Mouse (Mus musculus): ENCODE data around the gene R3hdm4.

DNA sequence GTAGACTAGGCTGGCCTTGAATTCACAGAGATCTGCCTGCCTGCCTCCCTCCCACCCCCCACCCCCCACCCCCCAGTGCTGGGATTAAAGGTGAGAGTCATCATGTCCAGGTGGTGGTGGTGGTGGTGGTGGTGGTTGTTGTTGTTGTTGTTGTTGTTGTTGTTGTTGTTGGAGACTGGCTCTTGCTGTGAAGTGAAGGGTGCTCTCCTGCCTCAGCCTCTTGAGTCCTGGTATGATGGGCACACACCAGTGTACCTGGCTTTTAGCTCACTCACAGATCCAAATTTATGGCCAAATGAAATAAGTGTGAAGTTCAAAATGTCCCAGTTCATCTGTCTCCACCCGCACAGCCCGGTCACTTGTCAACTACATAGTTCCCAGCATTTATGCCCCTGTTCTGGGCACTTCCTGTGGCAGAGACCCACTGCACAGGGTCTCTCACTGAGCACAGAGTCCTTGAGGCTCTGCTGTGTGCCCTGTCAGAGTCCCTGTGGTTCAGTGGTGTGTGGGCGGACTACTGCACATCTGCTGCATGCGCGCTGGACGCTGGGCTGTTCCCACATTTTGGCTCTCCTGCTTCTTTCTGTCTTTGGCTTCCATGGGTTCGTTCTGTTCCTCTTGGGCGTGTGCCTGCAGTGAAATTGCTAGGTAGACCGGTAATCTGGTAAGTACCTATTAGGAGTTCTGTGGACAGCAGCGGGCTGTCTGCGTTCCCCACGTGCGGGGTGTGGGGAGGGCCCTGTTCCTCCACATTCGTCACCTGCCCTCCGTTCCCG, 14.0 kb upstream of the R3hdm4 start:
- TF ChIP-seq TBP (IDR thresholded peaks at IDR 0.05; ENCODE audit: low read depth, low read length): no peak
- no peak for TF ChIP-seq USF1 (IDR thresholded peaks at IDR 0.05; ENCODE audit: low read depth, low read length)
- TF ChIP-seq CTCF (IDR thresholded peaks at IDR 0.05 in 2 of 3, conservative IDR thresholded peaks at IDR 0.05 in 1 of 3; ENCODE audit: control insufficient read depth in 1 of 3, insufficient read depth in 1 of 3, low read depth in 2 of 3, low read length in 3 of 3, poor library complexity in 1 of 3, severe bottlenecking in 1 of 3): no peak
- no peak for TF ChIP-seq ELF1 (IDR thresholded peaks at IDR 0.05; ENCODE audit: low read depth, low read length)
- TF ChIP-seq MAZ (IDR thresholded peaks at IDR 0.05; ENCODE audit: low read depth, low read length): no peak
- TF ChIP-seq MAFK (IDR thresholded peaks at IDR 0.05; ENCODE audit: borderline replicate concordance, low read depth, low read length): no peak

Measured in MEL (cell line).